Mouse (Mus musculus): ENCODE measurements around the gene Zfr. TPM values are rescaled to one million over a fixed set of nuclear protein-coding genes. Genes with fewer than 3 reads are reported as not detected.
"Not testable (repeated sequence)": the region's sequence is repeated elsewhere in the genome, so short reads cannot be mapped to it uniquely, and the experiment has no call there.

The Zfr gene
- total and polyA plus RNA-seq, 3 experiments = 65.3 to 421 (median 77.6) TPM

GRCm38 (mm10) chr15:12195966-12196365, 78.3 kb downstream of the Zfr start:
- Histone ChIP-seq H3K9me3 (replicated peaks) (no peaks in the 10 kb centered on the region), H3K4me3 (ENCODE audit: low read depth, low read length) (peak overlapping the region; percentile 45; the same call in 1 of the 2 replicates), H3K36me3 (replicated peaks) (peaks cover 17% of the 10 kb centered on the region), H3K4me1 (ENCODE audit: insufficient read depth, low read depth, low read length) (peaks cover 55% of the 10 kb centered on the region), H3K27me3 (ENCODE audit: insufficient read depth, low read length) (no peaks in the 10 kb centered on the region)
- TF ChIP-seq CTCF (IDR thresholded peaks at IDR 0.05; ENCODE audit: low read depth, low read length) = no peak
- TF ChIP-seq TAL1 (conservative IDR thresholded peaks at IDR 0.05; ENCODE audit: low read depth, low read length) = no peak
- TF ChIP-seq GATA2 (IDR thresholded peaks at IDR 0.05; ENCODE audit: borderline replicate concordance, low read depth, low read length) = no peak
- no peak for TF ChIP-seq GATA1 (IDR thresholded peaks at IDR 0.05; ENCODE audit: borderline replicate concordance, low read length)
- TF ChIP-seq POLR2AphosphoS5 (IDR thresholded peaks at IDR 0.05; ENCODE audit: insufficient replicate concordance, low read depth, low read length) = no peak
- ATAC-seq (ENCODE audit: extremely low read depth, insufficient number of reproducible peaks, low FRiP score, poor library complexity, severe bottlenecking) (no peak), DNase-seq (ENCODE audit: low spot score) (no peak)

- ATAC-seq (ENCODE audit: extremely low read depth, insufficient number of reproducible peaks, low FRiP score, poor library complexity, severe bottlenecking) = 0 out of 2 replicates have a peak, but pooled peaks have one; percentile 2
- Histone ChIP-seq H3K36me3 (replicated peaks) (peaks cover 15% of the 10 kb centered on the region), H3K4me3 (ENCODE audit: low read depth, low read length) (peak overlapping the region; percentile 45; the same call in 1 of the 2 replicates), H3K9me3 (replicated peaks) (no peaks in the 10 kb centered on the region), H3K4me1 (ENCODE audit: insufficient read depth, low read depth, low read length) (peaks cover 55% of the 10 kb centered on the region), H3K27me3 (ENCODE audit: insufficient read depth, low read length) (no peaks in the 10 kb centered on the region)
- TF ChIP-seq TAL1 (conservative IDR thresholded peaks at IDR 0.05; ENCODE audit: low read depth, low read length) (no peak), CTCF (IDR thresholded peaks at IDR 0.05; ENCODE audit: low read depth, low read length) (0 out of 2 replicates have a peak, but pooled peaks have one; percentile 35)
- peak; percentile 40 for DNase-seq (ENCODE audit: low spot score)
These were observed 79.0 kb downstream of the Zfr start for GRCm38 (mm10) chr15:12196410-12197191.

GRCm38 (mm10) chr15:12197361-12197760, 79.7 kb downstream of the Zfr start:
- H3K4me1 ChIP-seq (ENCODE audit: insufficient read depth, low read depth, low read length) = peaks cover 57% of the 10 kb centered on the region
- ATAC-seq (ENCODE audit: extremely low read depth, insufficient number of reproducible peaks, low FRiP score, poor library complexity, severe bottlenecking) (no peak), DNase-seq (ENCODE audit: low spot score) (no peak)
- H3K27me3 ChIP-seq (ENCODE audit: insufficient read depth, low read length) = no peaks in the 10 kb centered on the region
- TF ChIP-seq CTCF (IDR thresholded peaks at IDR 0.05; ENCODE audit: low read depth, low read length) (no peak), GATA1 (IDR thresholded peaks at IDR 0.05; ENCODE audit: borderline replicate concordance, low read length) (no peak), GATA2 (IDR thresholded peaks at IDR 0.05; ENCODE audit: borderline replicate concordance, low read depth, low read length) (no peak), POLR2AphosphoS5 (IDR thresholded peaks at IDR 0.05; ENCODE audit: insufficient replicate concordance, low read depth, low read length) (no peak), TAL1 (conservative IDR thresholded peaks at IDR 0.05; ENCODE audit: low read depth, low read length) (no peak)
- peaks cover 9% of the 10 kb centered on the region for H3K36me3 ChIP-seq (replicated peaks)
- H3K9me3 ChIP-seq (replicated peaks) = no peaks in the 10 kb centered on the region
- no peak overlapping the region for H3K4me3 ChIP-seq (ENCODE audit: low read depth, low read length)

GRCm38 (mm10) chr15:12200021-12200420, 82.4 kb downstream of the Zfr start:
- ATAC-seq (ENCODE audit: extremely low read depth, insufficient number of reproducible peaks, low FRiP score, poor library complexity, severe bottlenecking) (no peak), DNase-seq (ENCODE audit: low spot score) (no peak)
- H3K36me3 ChIP-seq (replicated peaks) = peaks cover 9% of the 10 kb centered on the region
- H3K9me3 ChIP-seq (replicated peaks) = no peaks in the 10 kb centered on the region
- peaks cover 47% of the 10 kb centered on the region for H3K4me1 ChIP-seq (ENCODE audit: insufficient read depth, low read depth, low read length)
- TF ChIP-seq CTCF (IDR thresholded peaks at IDR 0.05; ENCODE audit: low read depth, low read length) (no peak), POLR2AphosphoS5 (IDR thresholded peaks at IDR 0.05; ENCODE audit: insufficient replicate concordance, low read depth, low read length) (no peak), GATA1 (IDR thresholded peaks at IDR 0.05; ENCODE audit: borderline replicate concordance, low read length) (no peak), TAL1 (conservative IDR thresholded peaks at IDR 0.05; ENCODE audit: low read depth, low read length) (no peak)
- no peaks in the 10 kb centered on the region for H3K27me3 ChIP-seq (ENCODE audit: insufficient read depth, low read length)
- H3K4me3 ChIP-seq (ENCODE audit: low read depth, low read length) = no peak overlapping the region

- DNase-seq (ENCODE audit: low spot score) (no peak), ATAC-seq (ENCODE audit: extremely low read depth, insufficient number of reproducible peaks, low FRiP score, poor library complexity, severe bottlenecking) (no peak)
- no peaks in the 10 kb centered on the region for H3K9me3 ChIP-seq (replicated peaks)
- H3K27me3 ChIP-seq (ENCODE audit: insufficient read depth, low read length) = no peaks in the 10 kb centered on the region
- H3K4me1 ChIP-seq (ENCODE audit: insufficient read depth, low read depth, low read length) = peaks cover 39% of the 10 kb centered on the region
- no peak overlapping the region for H3K4me3 ChIP-seq (ENCODE audit: low read depth, low read length)
- peaks cover 6% of the 10 kb centered on the region for H3K36me3 ChIP-seq (replicated peaks)
- no peak for TF ChIP-seq GATA2 (IDR thresholded peaks at IDR 0.05; ENCODE audit: borderline replicate concordance, low read depth, low read length)
- TF ChIP-seq CTCF (IDR thresholded peaks at IDR 0.05; ENCODE audit: low read depth, low read length) = no peak
- no peak for TF ChIP-seq POLR2AphosphoS5 (IDR thresholded peaks at IDR 0.05; ENCODE audit: insufficient replicate concordance, low read depth, low read length)
- no peak for TF ChIP-seq GATA1 (IDR thresholded peaks at IDR 0.05; ENCODE audit: borderline replicate concordance, low read length)
- no peak for TF ChIP-seq TAL1 (conservative IDR thresholded peaks at IDR 0.05; ENCODE audit: low read depth, low read length)
These were observed 84.2 kb downstream of the Zfr start for GRCm38 (mm10) chr15:12201856-12202255.

- H3K9me3 ChIP-seq (replicated peaks) = no peaks in the 10 kb centered on the region
- peaks cover 12% of the 10 kb centered on the region for H3K36me3 ChIP-seq (replicated peaks)
- no peak for TF ChIP-seq POLR2AphosphoS5 (IDR thresholded peaks at IDR 0.05; ENCODE audit: insufficient replicate concordance, low read depth, low read length)
- TF ChIP-seq GATA1 (IDR thresholded peaks at IDR 0.05; ENCODE audit: borderline replicate concordance, low read length) = no peak
- no peak for TF ChIP-seq GATA2 (IDR thresholded peaks at IDR 0.05; ENCODE audit: borderline replicate concordance, low read depth, low read length)
- TF ChIP-seq TAL1 (conservative IDR thresholded peaks at IDR 0.05; ENCODE audit: low read depth, low read length) = no peak
- no peak for TF ChIP-seq CTCF (IDR thresholded peaks at IDR 0.05; ENCODE audit: low read depth, low read length)
- ATAC-seq (ENCODE audit: extremely low read depth, insufficient number of reproducible peaks, low FRiP score, poor library complexity, severe bottlenecking) = no peak
- H3K4me3 ChIP-seq (ENCODE audit: low read depth, low read length) = no peak overlapping the region
- DNase-seq (ENCODE audit: low spot score) = no peak
- peaks cover 40% of the 10 kb centered on the region for H3K4me1 ChIP-seq (ENCODE audit: insufficient read depth, low read depth, low read length)
- no peaks in the 10 kb centered on the region for H3K27me3 ChIP-seq (ENCODE audit: insufficient read depth, low read length)
These were observed 84.8 kb downstream of the Zfr start for GRCm38 (mm10) chr15:12202456-12202855.

GRCm38 (mm10) chr15:12203008-12203407, 85.4 kb downstream of the Zfr start:
- Histone ChIP-seq H3K36me3 (replicated peaks) (peaks cover 17% of the 10 kb centered on the region), H3K4me1 (ENCODE audit: insufficient read depth, low read depth, low read length) (peaks cover 43% of the 10 kb centered on the region)
- not testable (repeated sequence) for H3K27me3 ChIP-seq (ENCODE audit: insufficient read depth, low read length); ATAC-seq (ENCODE audit: extremely low read depth, insufficient number of reproducible peaks, low FRiP score, poor library complexity, severe bottlenecking); H3K9me3 ChIP-seq (replicated peaks); H3K4me3 ChIP-seq (ENCODE audit: low read depth, low read length); DNase-seq (ENCODE audit: low spot score)

Data from G1E (cell line).